Mouse (Mus musculus): ENCODE measurements around the gene Gm49373.

DNA sequence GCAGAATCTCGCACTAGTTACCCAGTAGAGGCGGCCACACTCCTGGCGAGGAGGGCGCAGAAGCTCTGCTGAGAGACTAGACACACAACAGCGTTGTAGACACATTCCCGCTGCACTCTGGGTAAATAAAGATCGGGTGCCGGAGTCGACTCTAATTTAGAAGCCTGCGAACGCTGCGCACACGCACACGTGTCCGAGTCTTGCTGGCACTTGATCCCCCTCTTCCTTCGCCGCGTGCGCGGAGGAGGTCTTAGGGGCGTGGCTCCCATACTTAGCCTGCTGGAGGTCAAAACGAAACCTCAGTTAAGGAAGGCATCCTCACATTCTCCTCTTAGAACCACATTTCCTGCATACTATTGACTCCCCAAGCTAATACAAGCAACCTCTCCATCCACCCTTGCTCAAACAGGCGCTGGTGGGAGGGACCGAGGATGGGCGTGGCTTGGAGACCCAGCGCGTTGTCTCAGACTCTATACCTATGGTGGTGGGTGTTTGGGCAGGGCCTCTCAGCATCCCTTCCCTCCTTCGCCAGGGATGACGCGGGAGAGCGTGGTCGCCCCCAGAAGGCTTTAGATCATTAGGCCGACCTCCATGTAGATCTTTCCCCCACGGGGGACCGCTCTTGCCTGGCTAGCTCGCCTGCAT, 41.5 kb downstream of the Gm49373 start:
- no peak for TF ChIP-seq CTCF (IDR thresholded peaks at IDR 0.05; ENCODE audit: extremely low read depth, insufficient read depth, low read length)
- peak; percentile 69; the same call in 1 of the 2 replicates for TF ChIP-seq POLR2A (IDR thresholded peaks at IDR 0.05; ENCODE audit: extremely low read depth, insufficient read depth, low read length)
